Mouse (Mus musculus): ENCODE data around the gene Dach1.

Dach1 gene

GRCm38 (mm10) chr14:98169421-98170076 lies at the start of gene Dach1:
Gene Dach1 (minus strand): TSS chr14:98169765.
- DNase-seq (ENCODE audit: low read depth, low spot score): no peak

GRCm38 (mm10) chr14:98200089-98200488 lies 30.5 kb upstream of the Dach1 start:
- DNase-seq (ENCODE audit: low read depth, low spot score): no peak

- peak; percentile 45 for DNase-seq (ENCODE audit: low read depth, low spot score)
These were observed 12.0 kb upstream of the Dach1 start for GRCm38 (mm10) chr14:98181545-98181944.

- no peak for DNase-seq (ENCODE audit: low read depth, low spot score)
These were observed 4.3 kb upstream of the Dach1 start for GRCm38 (mm10) chr14:98173831-98174230.

- no peak for DNase-seq (ENCODE audit: low read depth, low spot score)
These were observed 2.9 kb upstream of the Dach1 start for GRCm38 (mm10) chr14:98172394-98172905.

- DNase-seq (ENCODE audit: low read depth, low spot score): no peak
These were observed 2.3 kb upstream of the Dach1 start for GRCm38 (mm10) chr14:98171861-98172260.

GRCm38 (mm10) chr14:98168908-98169401 lies 610 bp downstream of the Dach1 start:
- no peak for DNase-seq (ENCODE audit: low read depth, low spot score)

GRCm38 (mm10) chr14:98168039-98168907 lies 1.3 kb downstream of the Dach1 start:
- DNase-seq (ENCODE audit: low read depth, low spot score): no peak

- DNase-seq (ENCODE audit: low read depth, low spot score): no peak
These were observed 2.2 kb downstream of the Dach1 start for GRCm38 (mm10) chr14:98167186-98168038.

- DNase-seq (ENCODE audit: low read depth, low spot score): no peak
These were observed 3.1 kb downstream of the Dach1 start for GRCm38 (mm10) chr14:98166318-98166976.

- DNase-seq (ENCODE audit: low read depth, low spot score): no peak
These were observed 12.8 kb downstream of the Dach1 start for GRCm38 (mm10) chr14:98156753-98157152.

GRCm38 (mm10) chr14:98155725-98156392 lies 13.7 kb downstream of the Dach1 start:
- DNase-seq (ENCODE audit: low read depth, low spot score): no peak

GRCm38 (mm10) chr14:98154832-98155422 lies 14.6 kb downstream of the Dach1 start:
- DNase-seq (ENCODE audit: low read depth, low spot score): no peak

- DNase-seq (ENCODE audit: low read depth, low spot score): no peak
These were observed 27.8 kb downstream of the Dach1 start for GRCm38 (mm10) chr14:98141758-98142157.

- DNase-seq (ENCODE audit: low read depth, low spot score): no peak
These were observed 30.5 kb downstream of the Dach1 start for GRCm38 (mm10) chr14:98138873-98139665.

GRCm38 (mm10) chr14:98134546-98134945 lies 35.0 kb downstream of the Dach1 start:
- no peak for DNase-seq (ENCODE audit: low read depth, low spot score)

GRCm38 (mm10) chr14:98123032-98123431 lies 46.5 kb downstream of the Dach1 start:
- no peak for DNase-seq (ENCODE audit: low read depth, low spot score)

GRCm38 (mm10) chr14:98116627-98117026 lies 52.9 kb downstream of the Dach1 start:
- DNase-seq (ENCODE audit: low read depth, low spot score): no peak

- DNase-seq (ENCODE audit: low read depth, low spot score): no peak
These were observed 56.5 kb downstream of the Dach1 start for GRCm38 (mm10) chr14:98113106-98113505.

Data from A20 (cell line).